Mouse (Mus musculus) kidney, postnatal 0 days (tissue): ENCODE measurements around the gene Sema3f. TPM values are rescaled to one million over a fixed set of nuclear protein-coding genes. Genes with fewer than 3 reads are reported as not detected.
A peak's percentile ranks its signal among the peaks of the same experiment; 100 is the strongest.
"Not testable (repeated sequence)": the region's sequence is repeated elsewhere in the genome, so short reads cannot be mapped to it uniquely, and the experiment has no call there.

ENCODE experiments used
- ATAC-seq: fragments of 200-750 bp; cut with Nextera tagmentation; replicated peaks from 2 replicates; pipeline ENCODE4 v1.8.0; 2017; ENCODE audit warnings: low read depth, moderate number of reproducible peaks, moderate TSS enrichment, moderate library complexity; ENCODE audit not compliant: low FRiP score
- DNase-seq: peaks from one replicate; pipeline ENCODE4 v3.0.0-alpha.2; 2016; ENCODE audit warnings: low spot score
- H3K27ac ChIP-seq: fragments of 300-500 bp; sonication (generic); 2 replicates; pipeline ENCODE4 v1.5.1; 2014; ENCODE audit warnings: mild to moderate bottlenecking
- H3K27me3 ChIP-seq: fragments of 300-500 bp; sonication (generic); 2 replicates; pipeline ENCODE4 v1.6.1; 2014; ENCODE audit warnings: low read length, mixed read lengths; ENCODE audit not compliant: insufficient read depth
- H3K36me3 ChIP-seq: fragments of 300-500 bp; sonication (generic); 2 replicates; pipeline ENCODE4 v1.6.1; 2014; ENCODE audit warnings: low read length, mixed read lengths; ENCODE audit not compliant: insufficient read depth
- H3K4me1 ChIP-seq: fragments of 300-500 bp; sonication (generic); replicated peaks from 2 replicates; pipeline ENCODE4 v1.6.1; 2014; ENCODE audit warnings: antibody characterized with exemption, low read length, mixed read lengths; ENCODE audit not compliant: insufficient read depth
- H3K4me2 ChIP-seq: fragments of 300-500 bp; sonication (generic); 2 replicates; pipeline ENCODE4 v1.6.1; 2014; ENCODE audit warnings: mild to moderate bottlenecking, low read length, moderate library complexity, mixed read lengths
- H3K4me3 ChIP-seq: fragments of 300-500 bp; sonication (generic); replicated peaks from 2 replicates; pipeline ENCODE4 v1.5.1; 2014; ENCODE audit warnings: low read depth, low read length
- H3K9ac ChIP-seq: fragments of 300-500 bp; sonication (generic); 2 replicates; pipeline ENCODE4 v1.6.1; 2014; ENCODE audit warnings: low read depth, low read length
- H3K9me3 ChIP-seq: fragments of 300-500 bp; sonication (generic); replicated peaks from 2 replicates; pipeline ENCODE4 v1.6.1; 2016; ENCODE audit warnings: low read length, inconsistent platforms, mixed read lengths
- CTCF ChIP-seq: IDR thresholded peaks from 2 replicates; pipeline ENCODE4 v1.5.1; 2016; ENCODE audit warnings: antibody characterized with exemption, low read depth, mild to moderate bottlenecking, moderate library complexity
- WGBS: fragments of 180-500 bp; shearing (Covaris S2); extraction: QIAGEN DNeasy Blood & Tissue Kit; methylation state at CpG from one replicate; pipeline ENCODE4 v1.1.7; 2014; 5-methylcytosine and 5-hydroxymethylcytosine counted together
- polyA plus RNA-seq: library from polyadenylated mRNA; unstranded; fragments of >200 nt; fragmentation: Nextera tagmentation; extraction: Ambion mirVana; gene quantifications from 2 replicates; pipeline ENCODE4 v1.2.1, GENCODE M21; 2015

The Sema3f gene
- polyA plus RNA-seq, 1 experiment from 2014 or later: 16.2 TPM

DNA sequence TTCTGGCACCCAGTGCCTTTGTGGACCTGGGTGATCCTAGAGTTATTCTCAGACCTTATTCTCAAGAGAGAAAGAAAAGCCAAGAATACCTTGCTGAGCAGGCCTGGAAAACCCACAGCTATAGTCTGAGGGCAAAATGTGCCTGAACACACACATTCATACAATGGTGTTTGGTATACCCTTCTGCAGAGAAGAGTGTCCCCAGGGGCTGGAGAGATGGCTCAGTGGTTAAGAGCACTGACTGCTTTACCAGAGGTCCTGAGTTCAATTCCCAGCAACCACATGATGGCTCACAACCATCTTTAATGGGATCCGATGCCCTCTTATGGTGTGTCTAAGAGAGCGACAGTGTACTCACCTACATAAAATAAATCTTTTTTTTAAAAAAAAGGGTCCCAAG, 31.4 kb downstream of the Sema3f start:
- no peak overlapping the region for H3K4me2 ChIP-seq
- H3K36me3 ChIP-seq: 0 out of 2 replicates have a peak, but pooled peaks cover 10% of the 10 kb centered on the region
- ATAC-seq (no peak), DNase-seq (no peak)
- 83% methylated on average over 2 of the region's 2 CpGs for WGBS
- H3K4me1 ChIP-seq: peaks cover 7% of the 10 kb centered on the region; the same call in 1 of the 2 replicates
- H3K9me3 ChIP-seq: no peaks in the 10 kb centered on the region
- no peak overlapping the region for H3K27ac ChIP-seq
- no peak overlapping the region for H3K4me3 ChIP-seq
- H3K27me3 ChIP-seq: peaks cover 14% of the 10 kb centered on the region
- no peak overlapping the region for H3K9ac ChIP-seq
- TF ChIP-seq CTCF: no peak

DNA sequence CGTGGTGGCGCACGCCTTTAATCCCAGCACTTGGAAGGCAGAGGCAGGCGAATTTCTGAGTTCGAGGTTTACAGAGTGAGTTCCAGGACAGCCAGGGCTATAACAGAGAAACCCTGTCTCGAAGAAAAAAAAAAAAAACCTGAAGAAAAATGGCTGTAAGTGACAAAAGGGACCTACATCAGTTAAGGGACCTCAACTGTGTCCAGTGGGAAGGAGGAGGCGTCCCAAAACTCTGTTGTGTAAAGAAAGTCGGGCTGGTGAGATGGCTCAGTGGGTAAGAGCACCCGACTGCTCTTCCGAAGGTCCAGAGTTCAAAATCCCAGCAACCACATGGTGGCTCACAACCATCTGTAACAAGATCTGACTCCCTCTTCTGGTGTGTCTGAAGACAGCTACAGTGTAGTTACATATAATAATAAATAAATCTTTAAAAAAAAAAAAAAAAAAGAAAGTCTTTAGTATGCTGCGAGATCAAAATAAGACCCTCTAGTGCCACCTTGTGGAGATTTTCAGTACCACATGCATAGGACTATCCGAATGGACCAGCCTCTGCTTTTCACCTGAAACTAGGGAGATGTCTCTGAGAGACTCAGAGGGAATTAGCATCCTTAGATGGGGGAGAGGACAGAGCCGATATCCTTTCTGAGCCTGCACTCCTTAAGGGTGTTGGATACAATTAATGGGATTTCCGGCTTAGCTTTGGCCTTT, 32.3 kb downstream of the Sema3f start:
- ATAC-seq, H3K9ac ChIP-seq, H3K4me1 ChIP-seq, H3K27ac ChIP-seq, H3K4me2 ChIP-seq, H3K9me3 ChIP-seq, H3K4me3 ChIP-seq, H3K36me3 ChIP-seq: not testable (repeated sequence)
- WGBS: 36% methylated on average over 14 of the region's 14 CpGs
- H3K27me3 ChIP-seq: peaks cover 14% of the 10 kb centered on the region
- DNase-seq: peak; percentile 81
- TF ChIP-seq CTCF: peak; percentile 79

DNA sequence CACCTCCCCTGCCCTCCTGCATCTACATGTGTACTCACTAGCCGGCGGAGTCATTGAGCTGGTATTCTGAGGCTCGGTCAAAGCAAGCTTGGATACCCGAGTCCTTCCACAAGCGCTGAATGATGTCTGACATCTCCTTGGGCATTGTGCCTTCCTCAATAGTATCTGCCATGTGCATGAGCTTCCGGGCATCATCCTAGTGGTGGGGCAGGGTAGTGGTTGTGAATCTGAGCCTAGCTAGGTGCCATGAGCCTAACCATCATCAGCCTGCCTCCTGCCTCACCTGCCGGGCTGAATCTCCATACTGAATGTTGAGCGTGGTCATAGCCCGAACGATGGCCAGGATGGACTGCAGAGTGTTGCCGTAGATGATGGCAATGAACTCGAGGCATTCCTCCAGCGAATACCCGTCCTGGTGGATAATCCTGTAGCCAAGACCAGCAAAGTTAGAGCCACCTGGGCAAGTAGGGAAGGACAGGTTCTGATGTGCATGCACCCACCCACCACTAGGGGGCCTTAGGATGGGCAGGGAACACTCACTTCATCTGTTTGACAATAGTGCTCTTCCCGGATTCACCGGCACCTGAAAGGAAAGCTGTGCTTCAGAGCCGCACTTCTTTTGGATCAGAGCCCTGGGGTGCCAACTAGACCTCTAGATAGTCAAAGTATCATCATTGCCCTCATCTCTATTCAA, 33.0 kb downstream of the Sema3f start:
- 20% methylated on average over 17 of the region's 17 CpGs for WGBS
- DNase-seq (peak; percentile 73), ATAC-seq (no peak)
- TF ChIP-seq CTCF: peak; percentile 75
- no peak overlapping the region for H3K9ac ChIP-seq
- 0 out of 2 replicates have a peak, but pooled peaks cover 3% of the 10 kb centered on the region for H3K36me3 ChIP-seq
- no peak overlapping the region for H3K4me3 ChIP-seq
- peaks cover 14% of the 10 kb centered on the region for H3K27me3 ChIP-seq
- no peak overlapping the region for H3K27ac ChIP-seq
- peaks cover 7% of the 10 kb centered on the region; the same call in 1 of the 2 replicates for H3K4me1 ChIP-seq
- H3K4me2 ChIP-seq: no peak overlapping the region
- no peaks in the 10 kb centered on the region for H3K9me3 ChIP-seq

DNA sequence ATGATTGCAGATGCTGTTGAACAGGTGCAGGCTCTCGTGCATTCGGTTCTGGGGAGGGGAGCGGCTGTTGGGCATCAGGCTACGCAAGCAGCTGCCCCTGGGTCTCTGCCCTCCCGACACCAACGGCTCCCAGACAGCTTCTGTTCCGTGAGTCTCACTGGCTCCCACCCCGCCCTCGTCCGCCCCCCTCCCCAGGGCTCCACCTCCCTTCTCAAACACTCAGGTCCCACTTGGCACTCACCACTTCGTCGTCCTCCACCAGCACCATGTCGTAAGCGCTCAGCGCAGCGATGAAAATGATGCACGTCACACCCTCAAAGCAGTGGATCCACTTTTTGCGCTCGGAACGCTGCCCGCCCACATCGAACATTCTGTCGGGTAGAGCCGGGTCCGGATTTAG, 34.0 kb downstream of the Sema3f start:
- DNase-seq (no peak), ATAC-seq (no peak)
- Histone ChIP-seq H3K9ac (no peak overlapping the region), H3K27me3 (peaks cover 14% of the 10 kb centered on the region), H3K9me3 (no peaks in the 10 kb centered on the region), H3K27ac (no peak overlapping the region), H3K4me3 (peak overlapping the region; percentile 27), H3K36me3 (no peaks in the 10 kb centered on the region), H3K4me2 (peak overlapping the region; percentile 53), H3K4me1 (peaks cover 7% of the 10 kb centered on the region; the same call in 1 of the 2 replicates)
- under 1% methylated on average over 25 of the region's 25 CpGs for WGBS
- no peak for TF ChIP-seq CTCF

DNA sequence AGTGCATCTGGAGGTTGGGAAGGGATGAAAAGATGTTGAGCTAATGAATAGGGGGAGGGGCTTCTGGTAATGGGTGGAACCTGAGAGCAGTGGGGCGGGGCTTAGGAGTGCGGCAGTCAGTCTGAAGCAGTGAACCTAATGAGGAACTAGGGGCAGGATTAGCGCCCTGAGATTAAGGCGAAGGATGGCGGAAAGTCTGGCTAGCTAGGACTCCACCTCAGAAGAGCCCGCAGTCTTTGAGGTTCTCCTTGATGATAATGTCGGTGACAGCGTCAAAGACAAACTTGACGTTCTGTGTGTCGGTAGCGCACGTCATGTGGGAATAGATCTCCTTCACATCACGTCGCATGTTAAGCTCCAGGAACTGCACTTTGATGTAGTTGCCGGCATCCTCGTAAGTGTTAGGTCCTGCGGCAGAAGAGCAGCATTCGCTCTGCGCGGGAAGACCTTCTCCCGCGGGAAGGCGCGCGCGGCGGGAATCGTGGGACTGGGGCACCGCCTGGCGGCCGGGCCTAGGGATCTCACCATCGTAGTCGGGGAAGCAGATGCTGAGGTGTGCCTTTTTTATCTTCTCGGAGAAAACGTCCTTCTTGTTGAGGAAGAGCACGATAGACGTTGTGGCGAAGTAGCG, 34.5 kb downstream of the Sema3f start:
- Histone ChIP-seq H3K9ac (no peak overlapping the region), H3K36me3 (no peaks in the 10 kb centered on the region), H3K27me3 (peaks cover 14% of the 10 kb centered on the region), H3K4me1 (peaks cover 7% of the 10 kb centered on the region; the same call in 1 of the 2 replicates), H3K9me3 (no peaks in the 10 kb centered on the region), H3K4me3 (peak overlapping the region; percentile 27), H3K27ac (no peak overlapping the region), H3K4me2 (peak overlapping the region; percentile 53)
- WGBS: under 1% methylated on average over 39 of the region's 39 CpGs
- ATAC-seq (peak; percentile 25), DNase-seq (peak; percentile 87)
- TF ChIP-seq CTCF: peak; percentile 88

DNA sequence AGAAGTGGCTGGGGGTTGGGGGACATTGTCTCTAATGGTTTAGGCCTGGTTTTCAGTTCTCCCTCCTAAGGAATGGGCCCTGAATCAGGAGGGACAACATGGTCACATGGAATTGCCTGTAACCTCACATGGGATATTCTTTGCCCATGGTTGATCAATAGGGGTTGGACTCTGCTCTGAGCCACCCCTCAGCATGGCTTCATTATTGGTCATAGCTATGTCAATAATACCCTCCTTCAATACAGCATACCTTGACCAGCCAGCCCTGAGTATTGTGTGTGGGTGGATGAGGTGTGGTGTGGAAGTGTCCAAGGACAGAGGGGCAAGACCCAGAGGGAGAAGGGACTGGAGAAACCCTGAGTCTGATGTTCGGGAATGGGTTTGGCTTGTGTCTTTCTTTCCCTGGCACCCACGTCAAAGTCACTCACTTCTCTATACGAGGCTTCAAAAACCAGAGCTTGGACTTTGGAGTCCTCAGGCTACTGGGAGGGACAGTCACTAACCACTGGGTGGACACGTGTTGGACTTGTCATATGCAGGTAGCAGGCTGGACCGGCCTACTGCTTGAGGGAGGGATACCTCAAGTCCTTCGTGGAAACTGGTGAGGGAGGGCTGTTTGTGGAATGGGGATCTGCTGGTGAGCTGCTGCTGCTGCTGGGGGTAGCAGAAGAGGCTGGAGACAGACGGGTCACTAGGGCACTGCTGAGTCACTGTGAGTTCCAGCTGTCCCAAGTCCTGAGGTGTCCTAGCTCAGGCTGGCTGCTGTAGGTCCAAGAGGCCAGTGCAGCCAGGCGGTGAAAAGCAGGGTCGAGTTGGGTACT, 35.5 kb downstream of the Sema3f start:
- Histone ChIP-seq H3K4me1 (peaks cover 12% of the 10 kb centered on the region), H3K36me3 (no peaks in the 10 kb centered on the region), H3K9ac (no peak overlapping the region), H3K4me3 (no peak overlapping the region), H3K9me3 (no peaks in the 10 kb centered on the region), H3K4me2 (no peak overlapping the region), H3K27ac (no peak overlapping the region), H3K27me3 (peaks cover 14% of the 10 kb centered on the region)
- DNase-seq (no peak), ATAC-seq (peak; percentile 67)
- no peak for TF ChIP-seq CTCF
- 59% methylated on average over 9 of the region's 9 CpGs for WGBS
